Mouse (Mus musculus) embryo, embryonic 10 days (tissue): ENCODE results near the gene Clmn.
"Not testable (repeated sequence)": the region's sequence is repeated elsewhere in the genome, so short reads cannot be mapped to it uniquely, and the experiment has no call there.

Experiments
- DNase-seq: peaks from one replicate; pipeline ENCODE4 v3.0.0-alpha.2; 2015; ENCODE audit warnings: low spot score

The Clmn gene

GRCm38 (mm10) chr12:104838462-104838861, 26.4 kb downstream of the Clmn start:
- DNase-seq, result no peak

DNA sequence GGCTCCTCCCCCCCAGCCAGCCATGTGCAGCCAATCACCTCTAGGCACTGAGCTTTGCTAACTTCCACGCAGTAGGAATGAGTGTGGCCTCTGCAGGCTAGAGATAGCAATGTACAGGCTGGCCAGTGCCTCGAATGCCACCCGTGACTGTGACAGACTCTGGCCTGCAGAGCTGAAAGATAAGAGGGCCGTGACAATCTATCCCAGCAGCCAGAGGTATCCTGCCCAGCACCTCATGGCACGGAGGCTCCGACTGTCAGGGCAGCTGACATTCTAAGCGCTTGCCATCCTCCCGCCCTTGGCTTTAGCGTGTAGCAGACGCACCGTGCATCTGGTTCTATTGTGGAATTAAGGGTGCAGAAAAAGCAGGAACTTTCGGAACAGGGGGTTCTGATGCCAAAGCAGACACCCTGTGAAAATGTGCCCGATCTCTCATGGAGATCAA, 26.9 kb downstream of the Clmn start:
- no peak for DNase-seq

DNA sequence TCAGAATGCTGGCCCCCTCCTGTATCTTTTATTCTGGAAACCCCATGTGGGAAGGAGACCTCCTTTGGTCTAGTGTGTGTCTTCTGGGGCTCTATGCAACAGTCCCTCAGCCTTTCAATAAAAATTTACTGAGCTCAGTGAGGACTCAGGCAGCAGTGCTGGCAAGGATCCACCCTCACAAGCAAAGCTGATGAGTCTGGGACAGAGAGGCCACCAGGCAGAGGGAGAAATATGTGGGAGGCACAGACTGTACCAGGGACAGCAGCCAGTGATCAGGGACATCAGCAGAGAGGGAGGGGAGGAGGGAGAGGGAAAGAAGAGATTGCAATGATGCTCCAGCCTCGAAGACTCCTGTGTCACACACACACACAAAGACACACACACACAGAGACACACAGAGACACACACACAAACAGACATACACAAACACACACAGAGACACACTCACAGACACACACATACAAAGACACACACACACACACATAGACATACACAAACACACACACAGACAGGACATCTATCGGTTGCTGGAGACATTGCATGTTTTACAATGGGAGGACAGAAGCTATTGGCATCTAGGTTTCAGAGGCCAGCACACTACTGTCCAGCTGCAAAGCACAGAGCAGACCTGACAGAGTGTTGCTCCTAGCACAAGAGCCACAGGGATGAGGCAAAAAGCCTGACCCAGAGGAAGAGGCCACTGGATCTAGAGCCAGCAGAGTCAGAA, 27.6 kb downstream of the Clmn start:
- DNase-seq, result no peak

DNA sequence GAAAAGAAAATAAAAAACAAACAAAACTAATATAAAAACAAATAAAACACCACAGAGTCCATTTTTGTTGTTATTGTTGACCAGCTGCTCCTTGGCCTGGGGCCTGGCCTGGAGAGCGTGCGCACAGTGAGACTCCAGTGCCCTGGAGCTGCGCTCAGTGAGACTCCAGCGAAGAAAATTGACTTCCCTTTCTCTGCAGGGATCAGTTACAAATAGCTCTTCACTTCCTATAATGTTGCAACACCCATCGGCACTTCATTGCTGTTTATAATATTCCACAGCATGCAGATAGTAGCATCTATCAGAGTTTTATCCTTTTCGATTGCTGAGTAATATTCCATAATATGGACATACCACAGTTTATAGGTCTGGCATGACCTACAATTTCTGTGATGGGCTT, 28.6 kb downstream of the Clmn start:
- DNase-seq, result no peak

- DNase-seq, result peak; percentile 19
Observed at GRCm38 (mm10) chr12:104835369-104836094, 29.3 kb downstream of the Clmn start.

DNA sequence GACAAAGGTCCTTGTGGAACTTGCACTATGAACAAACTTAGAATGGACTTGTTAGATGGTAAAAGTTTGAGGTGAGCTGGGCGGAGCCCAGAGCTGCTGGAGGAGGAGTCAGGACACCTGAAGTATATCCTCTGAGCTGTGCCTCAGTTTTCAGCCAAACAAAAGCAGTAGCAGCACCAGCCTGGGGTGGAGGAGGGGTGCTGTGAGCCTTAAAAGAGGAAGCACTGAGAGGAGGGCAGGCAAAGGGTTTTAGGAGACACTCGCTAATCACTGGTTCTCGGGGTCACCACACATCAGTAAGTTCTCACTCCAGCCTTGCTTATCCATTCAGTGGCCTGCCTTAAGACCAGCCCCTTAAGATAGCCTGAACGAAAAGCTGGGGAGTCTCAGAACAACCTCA, 30.1 kb downstream of the Clmn start:
- DNase-seq, result no peak

- DNase-seq, result no peak
Observed at GRCm38 (mm10) chr12:104830666-104831435, 34.0 kb downstream of the Clmn start.

GRCm38 (mm10) chr12:104830283-104830639, 34.6 kb downstream of the Clmn start:
- no peak for DNase-seq

DNA sequence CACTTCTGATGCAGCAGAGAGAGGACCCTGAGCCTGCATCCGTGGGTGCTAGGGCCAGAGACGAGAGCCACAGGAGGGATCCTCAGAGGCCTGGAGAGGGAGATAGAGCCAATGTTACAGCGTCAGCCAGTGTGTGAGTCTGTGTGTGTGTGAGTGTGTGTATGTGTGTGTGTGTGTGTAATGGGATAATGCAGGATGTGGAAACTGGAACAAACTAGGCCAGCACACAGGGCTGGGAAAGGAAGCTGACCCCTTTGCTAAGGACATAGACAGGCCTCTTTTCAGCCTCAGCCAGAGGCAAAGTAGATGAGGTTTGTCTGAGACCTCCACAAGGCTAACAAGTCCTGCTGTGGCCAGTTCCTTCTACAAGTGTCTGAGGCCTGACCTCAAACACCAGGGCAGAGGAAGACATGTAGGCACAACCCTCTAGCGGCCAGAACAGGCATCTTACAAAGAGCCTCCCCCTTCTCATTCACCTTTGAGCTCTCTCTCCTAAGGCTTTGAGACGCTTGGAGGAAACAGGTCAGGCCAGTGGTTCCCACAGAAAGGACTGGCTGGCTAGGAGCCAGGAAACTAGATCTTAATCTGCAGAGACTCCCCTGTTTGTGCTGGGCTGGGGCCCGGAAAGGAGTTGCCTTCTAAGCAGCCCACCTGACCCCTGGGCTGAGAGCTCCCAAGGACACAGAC, 35.1 kb downstream of the Clmn start:
- peak; percentile 67 for DNase-seq

- not testable (repeated sequence) for DNase-seq
Observed at GRCm38 (mm10) chr12:104828986-104829385, 35.9 kb downstream of the Clmn start.

- no peak for DNase-seq
Observed at GRCm38 (mm10) chr12:104827721-104828120, 37.2 kb downstream of the Clmn start.

DNA sequence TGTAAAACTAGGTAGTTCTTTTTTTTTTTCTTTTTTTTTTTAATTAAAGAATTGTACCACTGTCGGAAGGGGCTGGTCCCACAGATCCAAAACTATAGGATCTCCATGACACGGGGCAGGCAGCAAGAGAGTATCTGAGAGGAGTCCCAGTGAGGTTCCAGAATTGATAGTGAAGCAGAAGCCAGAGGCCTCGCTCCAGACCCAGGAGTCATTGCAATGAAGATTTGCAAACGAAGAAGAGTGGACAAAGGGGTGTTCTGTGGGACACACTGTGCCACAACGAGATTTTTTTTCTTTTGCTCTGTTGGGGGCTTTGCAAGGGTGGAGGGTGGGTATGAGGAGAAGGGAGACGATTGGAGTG, 40.0 kb downstream of the Clmn start:
- no peak for DNase-seq

GRCm38 (mm10) chr12:104824244-104824906, 40.5 kb downstream of the Clmn start:
- DNase-seq, result no peak

GRCm38 (mm10) chr12:104823722-104824121, 41.2 kb downstream of the Clmn start:
- no peak for DNase-seq

- DNase-seq, result no peak
Observed at GRCm38 (mm10) chr12:104822838-104823599, 41.9 kb downstream of the Clmn start.

DNA sequence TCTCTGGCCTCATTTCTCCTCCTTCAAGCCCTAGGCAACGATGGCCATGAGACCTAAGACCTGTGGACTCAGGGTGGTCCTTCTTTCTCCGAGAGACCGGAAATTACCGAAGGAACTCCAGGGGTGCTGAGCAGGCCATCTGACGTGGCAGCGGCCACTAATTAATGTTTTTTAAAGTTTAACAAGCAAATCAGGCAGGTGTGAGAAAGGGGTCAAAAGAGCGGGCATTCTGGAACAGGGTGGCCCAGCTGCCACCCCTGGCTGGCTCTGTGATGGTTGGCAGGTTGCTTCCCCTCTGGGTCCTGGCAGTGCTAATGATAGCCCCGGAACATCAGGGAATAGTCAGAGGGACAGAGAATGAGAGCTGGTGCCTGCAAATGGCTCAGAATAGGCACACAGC, 42.7 kb downstream of the Clmn start:
- DNase-seq, result no peak

DNA sequence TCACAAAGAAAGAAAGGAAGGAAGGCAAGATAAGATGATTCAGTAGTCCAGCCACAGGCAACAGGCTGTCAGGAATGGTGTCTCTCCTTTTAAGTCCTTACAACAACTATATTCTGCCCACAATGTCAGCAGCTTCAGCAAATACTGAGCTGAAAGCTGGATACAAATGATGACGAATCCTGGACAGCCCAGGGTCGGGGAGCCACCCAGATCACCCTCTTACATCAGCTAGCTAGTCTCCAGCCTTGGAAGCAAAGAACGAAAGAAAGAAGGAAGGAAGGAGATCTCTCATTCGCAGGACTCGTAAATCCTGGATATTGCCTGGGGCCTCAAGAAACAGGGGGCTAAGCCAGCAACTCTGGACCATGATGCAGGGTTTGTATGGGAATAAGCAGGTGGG, 44.8 kb downstream of the Clmn start:
- DNase-seq, result no peak

- DNase-seq, result no peak
Observed at GRCm38 (mm10) chr12:104819050-104819449, 45.8 kb downstream of the Clmn start.

- no peak for DNase-seq
Observed at GRCm38 (mm10) chr12:104818057-104818456, 46.8 kb downstream of the Clmn start.

- peak; percentile 46 for DNase-seq
Observed at GRCm38 (mm10) chr12:104817172-104817866, 47.6 kb downstream of the Clmn start.
